Mouse (Mus musculus) liver, adult (tissue): ENCODE measurements around the gene Abhd4.

Experiments
- GATA4 ChIP-seq: IDR thresholded peaks from 2 replicates; pipeline ENCODE4 v1.6.1; 2014; ENCODE audit warnings: mild to moderate bottlenecking, low read length; ENCODE audit not compliant: insufficient replicate concordance

Gene Abhd4

DNA sequence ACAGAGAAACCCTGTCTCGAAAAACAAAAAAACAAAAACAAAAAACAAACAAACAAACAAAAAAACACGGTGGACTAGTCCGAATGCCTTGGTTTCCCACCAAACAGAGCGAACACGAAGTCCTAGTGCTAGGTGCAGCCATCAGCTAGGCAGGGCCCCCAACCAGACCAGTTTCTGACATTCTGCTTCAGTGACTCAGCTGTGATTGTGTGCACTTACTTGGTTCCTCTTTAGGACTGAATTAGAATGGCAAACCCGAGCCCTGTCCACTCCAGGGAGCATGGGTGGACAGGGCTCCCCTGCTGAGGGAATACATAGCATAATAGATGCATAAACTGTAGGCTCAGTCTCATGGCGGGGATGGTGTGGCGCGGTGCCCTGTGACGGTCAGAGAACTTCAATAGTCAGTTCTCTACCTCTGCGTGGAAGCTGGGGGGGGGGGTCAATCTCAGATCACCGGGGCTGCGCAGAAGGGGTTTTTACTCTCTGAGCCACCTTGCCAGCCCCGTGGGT is 23.3 kb upstream of the Abhd4 start:
- TF ChIP-seq GATA4 = no peak

DNA sequence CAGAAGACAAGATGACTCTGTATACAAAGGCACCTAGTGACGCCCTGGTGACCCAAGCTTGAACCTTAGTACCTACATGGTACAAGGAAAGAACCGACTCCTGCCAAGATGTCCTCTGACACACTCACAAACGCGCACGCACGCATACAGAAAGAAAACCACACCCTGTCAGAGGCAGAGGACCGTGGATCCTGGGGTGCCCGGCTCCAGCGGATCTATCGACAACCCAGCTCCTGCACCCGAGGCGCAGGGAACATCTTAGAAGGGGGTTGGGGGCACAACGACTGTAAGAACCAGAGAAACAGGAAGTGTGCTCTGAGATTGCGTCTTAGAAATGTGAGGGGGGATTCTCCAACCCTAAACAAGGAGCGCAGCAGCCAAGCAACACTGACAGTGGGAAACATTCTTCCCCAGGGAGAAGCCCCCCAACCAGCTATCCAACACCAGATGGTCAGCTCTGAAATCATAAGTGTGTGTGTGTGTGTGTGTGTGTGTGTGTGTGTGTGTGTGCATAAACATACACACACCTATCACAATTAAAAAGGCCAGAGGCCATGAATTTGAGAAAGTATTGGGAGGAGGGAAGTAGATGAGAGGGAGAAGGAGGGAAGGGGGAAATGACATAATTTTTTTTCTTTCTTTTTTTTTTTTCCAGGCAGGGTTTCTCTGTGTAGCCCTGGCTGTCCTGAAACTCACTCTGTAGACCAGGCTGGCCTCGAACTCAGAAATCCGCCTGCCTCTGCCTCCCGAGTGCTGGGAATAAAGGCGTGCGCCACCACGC is 22.6 kb upstream of the Abhd4 start:
- TF ChIP-seq GATA4 = no peak

- TF ChIP-seq GATA4 = no peak
These were observed 21.8 kb upstream of the Abhd4 start for GRCm38 (mm10) chr14:54232143-54232542.

DNA sequence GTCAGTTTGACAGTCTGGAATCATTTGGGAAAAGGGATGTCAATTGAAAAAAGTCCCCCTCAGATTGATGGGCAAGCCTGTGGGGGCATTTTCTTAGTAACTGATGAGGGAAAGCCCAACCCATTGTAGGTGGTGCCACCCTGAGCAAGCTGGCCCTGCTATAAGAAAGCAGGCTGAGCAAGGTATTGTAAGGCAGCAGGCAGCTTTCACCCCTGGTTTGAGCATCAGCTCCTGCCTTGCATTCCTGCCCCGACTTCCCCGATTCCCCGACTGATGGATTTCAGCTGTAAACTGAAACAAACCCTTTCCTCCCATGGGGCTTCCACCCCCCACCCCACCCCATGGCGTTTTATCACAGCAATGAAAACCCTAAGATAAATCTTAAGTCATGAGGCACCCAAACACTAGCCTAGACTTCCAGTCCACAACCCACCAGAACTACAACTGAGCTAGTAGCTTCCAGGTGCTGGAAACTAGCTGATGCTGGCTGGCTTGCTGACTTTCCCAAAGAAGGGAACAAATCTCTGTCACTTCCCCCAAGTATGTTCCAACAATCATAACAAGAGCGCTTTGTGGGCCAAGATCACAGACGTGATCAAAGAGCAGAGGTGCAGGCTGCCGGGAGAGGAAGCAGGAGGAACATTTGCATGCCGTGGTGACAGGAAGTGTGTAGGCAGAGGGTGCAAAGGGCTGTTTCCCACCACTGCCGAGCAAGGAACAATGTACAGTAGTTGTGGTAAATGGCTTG is 21.0 kb upstream of the Abhd4 start:
- TF ChIP-seq GATA4 = no peak

- TF ChIP-seq GATA4 = no peak
These were observed 20.3 kb upstream of the Abhd4 start for GRCm38 (mm10) chr14:54233559-54234143.

- no peak for TF ChIP-seq GATA4
These were observed 19.6 kb upstream of the Abhd4 start for GRCm38 (mm10) chr14:54234231-54235040.

DNA sequence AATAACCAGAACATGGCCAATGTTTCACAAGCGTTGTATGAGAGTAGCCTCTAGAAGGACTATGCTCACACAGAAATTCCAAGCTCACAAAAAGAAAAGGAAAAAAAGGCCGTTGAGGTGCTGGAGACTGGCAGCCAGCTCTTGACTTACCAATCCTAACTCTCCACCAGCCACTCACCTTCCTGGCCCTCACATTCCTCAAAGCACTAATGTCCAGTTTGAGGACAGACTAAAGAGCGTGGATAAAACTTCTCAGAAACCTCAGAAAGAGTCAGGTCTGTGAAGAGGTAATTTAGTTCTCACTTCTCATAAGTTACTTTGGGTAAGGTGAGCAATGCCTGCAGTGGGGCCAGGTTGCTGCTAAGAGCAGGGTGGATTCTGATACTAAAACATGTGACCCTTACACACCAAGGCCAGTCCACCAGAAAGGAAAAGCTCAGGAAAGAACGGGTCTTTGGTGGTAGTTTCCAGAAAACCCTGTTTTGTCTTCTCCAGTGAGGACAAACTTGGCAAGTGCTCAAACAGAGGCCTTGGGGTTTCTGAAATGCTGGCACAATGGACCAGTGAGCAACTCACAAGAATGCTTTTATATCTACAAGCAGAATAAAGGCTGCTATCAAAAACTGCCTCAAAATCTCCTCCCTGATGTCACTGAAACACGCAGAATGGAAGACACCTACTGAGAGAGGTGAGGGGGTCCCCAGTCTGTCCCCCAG is 18.0 kb upstream of the Abhd4 start:
- TF ChIP-seq GATA4 = no peak

GRCm38 (mm10) chr14:54236881-54237280 is 17.1 kb upstream of the Abhd4 start:
- no peak for TF ChIP-seq GATA4

DNA sequence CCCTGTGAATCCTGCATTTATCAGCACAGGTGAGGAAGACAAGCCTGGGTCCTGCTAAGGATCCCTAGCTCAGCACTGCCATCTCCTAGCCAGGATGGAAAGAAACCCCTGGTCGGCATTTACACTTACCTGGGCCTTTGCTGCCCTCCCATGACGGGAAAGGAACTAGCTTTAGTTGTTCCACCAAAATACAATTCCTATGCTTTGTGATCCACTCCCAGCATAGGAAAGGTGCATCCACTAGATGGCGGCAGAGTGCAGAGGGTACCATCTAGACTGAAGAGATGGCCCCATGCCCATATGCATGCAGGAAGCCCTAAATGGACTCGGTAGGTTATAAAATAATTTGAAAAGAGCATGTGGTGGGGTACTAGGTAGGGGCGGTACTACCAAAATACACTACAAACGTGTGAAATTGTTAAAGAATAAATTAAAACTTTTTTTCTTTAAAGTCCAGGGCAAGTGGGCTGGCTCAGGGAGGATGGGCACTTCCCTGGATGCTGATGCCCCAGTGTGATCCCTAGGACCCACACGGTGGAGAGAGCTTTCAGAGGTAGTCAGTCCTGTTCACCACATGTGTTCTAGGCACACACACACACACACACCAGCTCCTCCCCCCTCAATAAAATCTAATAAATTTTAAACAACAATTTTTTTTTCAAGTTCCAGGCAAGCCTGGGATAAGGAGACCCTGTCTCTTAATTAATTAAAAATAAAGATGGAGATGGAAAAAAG is 14.8 kb upstream of the Abhd4 start:
- no peak for TF ChIP-seq GATA4

DNA sequence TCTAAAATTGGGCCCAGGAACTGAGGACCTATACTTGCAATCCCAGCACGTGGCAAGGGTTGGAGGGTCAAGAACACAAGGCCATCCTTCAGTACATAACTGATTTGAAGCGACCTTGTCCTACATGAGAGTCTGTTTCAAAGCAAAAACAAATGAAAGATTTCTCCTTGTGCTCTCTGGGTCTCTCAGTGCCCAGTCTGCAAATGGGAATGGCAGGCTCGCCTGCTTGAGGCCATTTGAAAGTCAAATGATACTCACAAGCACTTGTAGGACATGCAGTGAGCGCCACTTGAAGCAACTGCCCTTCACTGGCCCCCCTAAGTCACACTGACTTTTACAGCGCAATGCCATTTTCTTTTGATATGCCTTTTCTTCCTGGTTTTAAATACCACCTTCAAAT is 13.4 kb upstream of the Abhd4 start:
- TF ChIP-seq GATA4 = no peak

DNA sequence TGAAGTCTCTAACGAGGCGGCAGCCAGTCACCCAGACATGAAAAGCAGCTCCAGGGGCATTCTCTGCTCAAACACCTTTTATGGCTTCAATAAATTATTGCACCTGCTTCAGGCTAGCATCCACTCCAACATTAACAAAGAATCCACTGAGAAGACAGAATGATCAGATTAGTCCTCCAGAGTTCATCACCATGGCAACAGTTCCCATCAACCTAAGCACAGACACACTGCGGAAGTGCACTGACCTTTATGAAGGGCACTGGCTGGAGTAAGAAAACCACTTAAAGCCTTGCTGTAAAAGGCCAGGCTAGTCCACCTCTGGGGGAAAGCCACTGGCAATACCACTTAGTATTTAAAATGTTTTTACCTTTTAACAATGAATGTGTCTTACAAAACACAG is 9.8 kb upstream of the Abhd4 start:
- no peak for TF ChIP-seq GATA4

GRCm38 (mm10) chr14:54246232-54246631 is 7.8 kb upstream of the Abhd4 start:
- TF ChIP-seq GATA4 = no peak

GRCm38 (mm10) chr14:54249326-54249725 is 4.7 kb upstream of the Abhd4 start:
- no peak for TF ChIP-seq GATA4

DNA sequence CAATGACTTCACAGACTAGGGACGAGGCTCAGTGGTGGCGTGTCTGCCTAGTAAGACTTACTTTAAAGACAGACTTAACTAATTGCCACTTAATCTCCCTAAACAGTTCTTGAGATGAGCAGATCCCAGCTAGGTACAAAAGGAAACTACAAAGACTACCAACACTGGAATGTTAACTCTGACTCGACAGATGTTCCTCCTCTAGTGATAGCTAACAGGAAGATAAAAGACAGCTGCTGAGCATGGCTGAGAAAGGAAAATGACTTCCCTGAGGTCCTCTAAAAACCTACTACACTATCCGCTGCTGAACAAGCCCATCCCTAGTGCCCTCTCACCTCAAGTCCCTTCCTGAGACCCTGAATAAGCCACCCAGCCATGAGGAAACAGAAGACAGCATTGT is 3.9 kb upstream of the Abhd4 start:
- no peak for TF ChIP-seq GATA4
